Mouse (Mus musculus) midbrain, postnatal 0 days (tissue): ENCODE results near the gene Vwa2. TPM values are rescaled to one million over a fixed set of nuclear protein-coding genes. Genes with fewer than 3 reads are reported as not detected.
A peak's percentile ranks its signal among the peaks of the same experiment; 100 is the strongest.

Experiments used
- ATAC-seq: fragments of 200-750 bp; cut with Nextera tagmentation; 2 replicates; pipeline ENCODE4 v1.8.0; 2017; ENCODE audit warnings: moderate number of reproducible peaks, mild to moderate bottlenecking, moderate TSS enrichment, moderate library complexity; ENCODE audit not compliant: low FRiP score
- DNase-seq: peaks from one replicate; pipeline ENCODE4 v3.0.0-alpha.2; 2015; ENCODE audit warnings: low spot score
- H3K27ac ChIP-seq: fragments of 300-500 bp; sonication (generic); 2 replicates; pipeline ENCODE4 v1.5.1; 2014; ENCODE audit warnings: low read depth, mild to moderate bottlenecking, low read length, mixed read lengths
- H3K27me3 ChIP-seq: fragments of 300-500 bp; sonication (generic); 2 replicates; pipeline ENCODE4 v1.6.1; 2014; ENCODE audit warnings: low read length, control low read depth, mixed read lengths; ENCODE audit not compliant: insufficient read depth
- H3K36me3 ChIP-seq: fragments of 300-500 bp; sonication (generic); 2 replicates; pipeline ENCODE4 v1.6.1; 2014; ENCODE audit warnings: low read length, control low read depth, mixed read lengths; ENCODE audit not compliant: insufficient read depth
- H3K4me1 ChIP-seq: fragments of 300-500 bp; sonication (generic); 2 replicates; pipeline ENCODE4 v1.6.1; 2014; ENCODE audit warnings: mild to moderate bottlenecking, control low read depth, antibody characterized with exemption, low read length, mixed read lengths; ENCODE audit not compliant: insufficient read depth
- H3K4me2 ChIP-seq: fragments of 300-500 bp; sonication (generic); 2 replicates; pipeline ENCODE4 v1.6.1; 2014; ENCODE audit warnings: low read depth, mild to moderate bottlenecking, low read length, mixed read lengths; ENCODE audit not compliant: poor library complexity, severe bottlenecking
- H3K4me3 ChIP-seq: fragments of 300-500 bp; sonication (generic); 2 replicates; pipeline ENCODE4 v1.5.1; 2014; ENCODE audit warnings: low read depth, mild to moderate bottlenecking, low read length, moderate library complexity
- H3K9ac ChIP-seq: fragments of 300-500 bp; sonication (generic); replicated peaks from 2 replicates; pipeline ENCODE4 v1.6.1; 2014; ENCODE audit warnings: mild to moderate bottlenecking, low read length, moderate library complexity, mixed read lengths; ENCODE audit not compliant: poor library complexity, severe bottlenecking
- H3K9me3 ChIP-seq: fragments of 300-500 bp; sonication (generic); 2 replicates; pipeline ENCODE4 v1.6.1; 2016; ENCODE audit warnings: low read length, control low read depth
- CTCF ChIP-seq: IDR thresholded peaks from 2 replicates; pipeline ENCODE4 v1.5.1; 2016; ENCODE audit warnings: antibody characterized with exemption, mild to moderate bottlenecking
- WGBS: fragments of 180-500 bp; shearing (Covaris S2); extraction: QIAGEN DNeasy Blood & Tissue Kit; methylation state at CpG from one replicate; pipeline ENCODE4 v1.1.7; 2014; 5-methylcytosine and 5-hydroxymethylcytosine counted together
- polyA plus RNA-seq: library from polyadenylated mRNA; unstranded; fragments of >200 nt; fragmentation: Nextera tagmentation; extraction: Ambion mirVana; gene quantifications from 2 replicates; pipeline ENCODE4 v1.2.1, GENCODE M21; 2015
- total RNA-seq: library from RNA; depleted of rRNA; stranded (reverse); fragments of >200 nt; gene quantifications from 2 replicates; pipeline ENCODE4 v1.2.3, GENCODE M21; 2014

The Vwa2 gene
- total and polyA plus RNA-seq, 2 experiments from 2014 or later: 0.68 to 0.77 TPM

- no peaks in the 10 kb centered on the region for H3K36me3 ChIP-seq
Observed at GRCm38 (mm10) chr19:56897654-56898053, 23.6 kb downstream of the Vwa2 start.

DNA sequence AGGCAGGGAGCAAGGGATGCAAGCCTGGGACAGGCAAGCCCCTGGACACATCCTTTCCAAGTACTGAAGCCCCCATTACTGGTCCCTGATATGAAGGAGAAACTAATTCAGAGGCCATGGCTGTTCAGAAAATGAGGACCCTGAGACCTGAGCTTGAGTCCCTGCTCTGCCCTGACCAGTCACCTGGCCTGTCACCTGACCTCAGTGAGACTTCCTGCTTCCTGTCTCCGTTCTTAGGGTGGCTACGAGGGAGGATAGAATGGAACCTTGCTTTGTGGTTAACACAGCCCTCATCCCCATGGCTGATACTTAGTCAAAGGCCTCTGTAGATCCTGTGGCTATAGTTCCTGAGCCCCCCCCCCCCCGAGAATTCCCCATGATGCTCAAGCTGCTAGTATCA is 30.0 kb downstream of the Vwa2 start:
- H3K27me3 ChIP-seq: no peaks in the 10 kb centered on the region
- no peak overlapping the region for H3K27ac ChIP-seq
- H3K36me3 ChIP-seq: no peaks in the 10 kb centered on the region
- 77% methylated on average over 3 of the region's 3 CpGs for WGBS
- H3K9me3 ChIP-seq: no peaks in the 10 kb centered on the region
- no peak for TF ChIP-seq CTCF
- no peak overlapping the region for H3K4me2 ChIP-seq
- H3K4me3 ChIP-seq: no peak overlapping the region
- no peak for DNase-seq
- no peak for ATAC-seq
- no peak overlapping the region for H3K9ac ChIP-seq
- no peaks in the 10 kb centered on the region for H3K4me1 ChIP-seq

More at GRCm38 (mm10) chr19:56897654-56898053, 23.6 kb downstream of the Vwa2 start:
- H3K9ac ChIP-seq: no peak overlapping the region
- no peaks in the 10 kb centered on the region for H3K4me1 ChIP-seq
- ATAC-seq (no peak), DNase-seq (no peak)
- no peaks in the 10 kb centered on the region for H3K27me3 ChIP-seq
- no peak overlapping the region for H3K4me3 ChIP-seq
- 73% methylated on average over 16 of the region's 16 CpGs for WGBS
- no peak overlapping the region for H3K4me2 ChIP-seq
- TF ChIP-seq CTCF: no peak
- H3K9me3 ChIP-seq: no peaks in the 10 kb centered on the region
- no peak overlapping the region for H3K27ac ChIP-seq

DNA sequence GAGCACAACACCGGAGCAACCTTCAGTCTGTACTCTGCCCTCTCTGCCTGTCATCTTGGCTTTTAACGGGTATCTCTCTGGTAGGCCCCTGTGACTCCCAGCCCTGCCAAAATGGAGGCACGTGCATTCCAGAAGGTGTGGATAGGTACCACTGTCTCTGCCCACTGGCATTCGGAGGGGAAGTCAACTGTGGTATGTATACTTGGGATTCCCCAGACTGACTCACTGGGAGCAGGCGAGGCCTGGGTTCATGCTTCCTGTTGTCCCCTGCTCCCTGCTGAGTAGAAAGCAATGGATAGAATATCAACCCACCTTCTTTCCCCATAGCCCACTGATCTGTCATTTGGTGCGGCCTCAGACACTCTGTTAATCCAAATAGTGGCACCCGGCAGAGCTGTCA is 31.3 kb downstream of the Vwa2 start:
- WGBS: 84% methylated on average over 7 of the region's 7 CpGs
- no peaks in the 10 kb centered on the region for H3K9me3 ChIP-seq
- no peak overlapping the region for H3K4me2 ChIP-seq
- no peak for DNase-seq
- H3K4me1 ChIP-seq: no peaks in the 10 kb centered on the region
- no peak overlapping the region for H3K27ac ChIP-seq
- ATAC-seq: no peak
- no peak overlapping the region for H3K9ac ChIP-seq
- no peaks in the 10 kb centered on the region for H3K27me3 ChIP-seq
- no peaks in the 10 kb centered on the region for H3K36me3 ChIP-seq
- no peak for TF ChIP-seq CTCF
- no peak overlapping the region for H3K4me3 ChIP-seq

DNA sequence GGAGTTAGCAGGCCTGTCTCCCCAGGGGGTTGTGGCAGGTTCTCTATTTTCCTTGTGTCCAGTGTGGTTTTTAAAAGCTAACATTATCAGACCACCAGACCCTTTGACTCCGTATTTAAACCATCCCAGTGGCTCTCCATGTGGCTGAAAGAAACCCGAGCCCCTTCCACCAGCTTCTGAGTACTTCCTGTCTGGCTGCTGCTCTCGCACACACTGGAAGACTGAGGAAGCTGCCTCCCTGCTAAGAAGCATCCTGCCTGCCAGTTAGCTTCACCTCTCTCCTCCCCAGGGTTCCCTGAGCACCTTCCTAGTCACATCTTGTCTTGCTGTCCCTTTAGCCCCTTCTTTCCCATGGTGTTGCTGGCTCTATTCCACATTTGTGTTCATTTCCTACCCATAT is 33.8 kb downstream of the Vwa2 start:
- 63% methylated on average over 3 of the region's 3 CpGs for WGBS
- ATAC-seq (no peak), DNase-seq (no peak)
- no peak for TF ChIP-seq CTCF
- no peaks in the 10 kb centered on the region for H3K36me3 ChIP-seq
- H3K9me3 ChIP-seq: no peaks in the 10 kb centered on the region
- no peak overlapping the region for H3K4me2 ChIP-seq
- H3K4me3 ChIP-seq: no peak overlapping the region
- H3K27ac ChIP-seq: no peak overlapping the region
- no peaks in the 10 kb centered on the region for H3K27me3 ChIP-seq
- H3K4me1 ChIP-seq: no peaks in the 10 kb centered on the region
- H3K9ac ChIP-seq: no peak overlapping the region

GRCm38 (mm10) chr19:56908472-56909270 is 34.6 kb downstream of the Vwa2 start:
- Histone ChIP-seq H3K9ac (no peak overlapping the region), H3K27ac (no peak overlapping the region), H3K4me1 (no peaks in the 10 kb centered on the region), H3K27me3 (no peaks in the 10 kb centered on the region), H3K36me3 (no peaks in the 10 kb centered on the region), H3K4me2 (no peak overlapping the region), H3K9me3 (no peaks in the 10 kb centered on the region), H3K4me3 (no peak overlapping the region)
- WGBS: 77% methylated on average over 17 of the region's 17 CpGs
- TF ChIP-seq CTCF: peak; percentile 94
- ATAC-seq (peak; percentile 49), DNase-seq (peak; percentile 77)

DNA sequence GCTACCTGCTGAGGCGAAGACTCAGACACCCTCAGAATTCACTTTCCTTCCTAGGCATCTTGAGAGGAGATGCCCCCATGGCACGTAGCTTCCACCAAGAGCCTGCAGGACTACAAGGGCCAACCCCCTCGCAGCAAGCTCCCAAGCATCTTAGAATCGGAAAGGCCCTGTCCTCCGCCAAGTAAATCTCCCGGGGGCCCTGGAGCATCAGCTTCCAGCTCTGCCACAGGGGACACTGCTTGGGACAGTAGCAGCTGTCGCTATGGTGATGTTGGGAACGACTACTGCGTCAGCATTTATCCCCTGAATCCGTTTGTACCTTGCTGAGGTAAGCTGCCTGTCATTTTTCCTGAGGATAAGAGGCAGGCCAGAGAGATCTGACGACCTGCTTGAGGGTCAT is 36.5 kb downstream of the Vwa2 start:
- no peak overlapping the region for H3K27ac ChIP-seq
- no peak for ATAC-seq
- no peaks in the 10 kb centered on the region for H3K36me3 ChIP-seq
- no peak overlapping the region for H3K4me3 ChIP-seq
- no peaks in the 10 kb centered on the region for H3K27me3 ChIP-seq
- 37% methylated on average over 11 of the region's 11 CpGs for WGBS
- DNase-seq: peak; percentile 34
- H3K9ac ChIP-seq: no peak overlapping the region
- no peaks in the 10 kb centered on the region for H3K4me1 ChIP-seq
- TF ChIP-seq CTCF: no peak
- no peaks in the 10 kb centered on the region for H3K9me3 ChIP-seq
- no peak overlapping the region for H3K4me2 ChIP-seq
